Mouse (Mus musculus) spleen, postnatal 10 days (tissue): ENCODE results near the gene Timm13.

Experiments
- DNase-seq, 2 experiments: peaks; one replicate each; pipeline ENCODE4 v3.0.0; 2021 to 2022; ENCODE audit warnings: low spot score in 2 of 2

The Timm13 gene

GRCm38 (mm10) chr10:80932700-80933420, 32.1 kb upstream of the Timm13 start:
- DNase-seq, result peak in 1 of 2 experiments; percentile 37

GRCm38 (mm10) chr10:80932206-80932605, 31.4 kb upstream of the Timm13 start:
- DNase-seq, result peak in 1 of 2 experiments; percentile 44

- DNase-seq, result no peak
Measured at GRCm38 (mm10) chr10:80931695-80932094, 30.9 kb upstream of the Timm13 start.

- no peak for DNase-seq
Measured at GRCm38 (mm10) chr10:80931153-80931671, 30.4 kb upstream of the Timm13 start.

- DNase-seq, result peak; percentile 37 to 56
Measured at GRCm38 (mm10) chr10:80930361-80931152, 29.8 kb upstream of the Timm13 start.

- DNase-seq, result peak; percentile 91 to 97
Measured at GRCm38 (mm10) chr10:80929299-80930226, 28.8 kb upstream of the Timm13 start, which contains the start of gene Gadd45b. Gene Gadd45b, plus strand, starts transcription at chr10:80930073.

- DNase-seq, result peak; percentile 68 to 88
Measured at GRCm38 (mm10) chr10:80928586-80929298, 28.0 kb upstream of the Timm13 start.

- no peak for DNase-seq
Measured at GRCm38 (mm10) chr10:80925472-80925871, 24.7 kb upstream of the Timm13 start.

- DNase-seq, result no peak
Measured at GRCm38 (mm10) chr10:80921923-80922322, 21.2 kb upstream of the Timm13 start.

- peak; percentile 46 to 72 for DNase-seq
Measured at GRCm38 (mm10) chr10:80917779-80918434, 17.1 kb upstream of the Timm13 start, which contains the start of gene Lmnb2. Gene Lmnb2, minus strand, starts transcription at chr10:80918245.

GRCm38 (mm10) chr10:80917336-80917778, 16.6 kb upstream of the Timm13 start:
- peak in 1 of 2 experiments; percentile 42 for DNase-seq

- DNase-seq, result no peak
Measured at GRCm38 (mm10) chr10:80915736-80916135, 15.0 kb upstream of the Timm13 start.

- DNase-seq, result no peak
Measured at GRCm38 (mm10) chr10:80915260-80915659, 14.5 kb upstream of the Timm13 start.

GRCm38 (mm10) chr10:80914253-80914656, 13.5 kb upstream of the Timm13 start:
- DNase-seq, result no peak

GRCm38 (mm10) chr10:80913364-80914011, 12.7 kb upstream of the Timm13 start:
- no peak for DNase-seq

- DNase-seq, result no peak
Measured at GRCm38 (mm10) chr10:80911891-80912290, 11.1 kb upstream of the Timm13 start.

- no peak for DNase-seq
Measured at GRCm38 (mm10) chr10:80911354-80911753, 10.6 kb upstream of the Timm13 start.

GRCm38 (mm10) chr10:80909375-80910162, 8.8 kb upstream of the Timm13 start:
- no peak for DNase-seq

GRCm38 (mm10) chr10:80904709-80905108, 3.9 kb upstream of the Timm13 start:
- peak in 1 of 2 experiments; percentile 15 for DNase-seq
